Mouse (Mus musculus): Measurements from ENCODE around the gene Elf2. TPM values are rescaled to one million over a fixed set of nuclear protein-coding genes. Genes with fewer than 3 reads are reported as not detected.

Gene Elf2
- total and polyA plus RNA-seq, 3 experiments = 31.2 to 41.2 (median 32.2) TPM

GRCm38 (mm10) chr3:51353325-51354033 lies 13.0 kb upstream of the Elf2 start:
- H3K27ac ChIP-seq (ENCODE audit: insufficient read depth, low read depth) = no peak overlapping the region
- TF ChIP-seq RCOR1 (conservative IDR thresholded peaks at IDR 0.05; ENCODE audit: low read depth, low read length) = no peak
- TF ChIP-seq ETS1 (conservative IDR thresholded peaks at IDR 0.05; ENCODE audit: low read depth, low read length) = no peak
- no peak for TF ChIP-seq ZKSCAN1 (IDR thresholded peaks at IDR 0.05; ENCODE audit: borderline replicate concordance, low read depth, low read length)
- no peak for TF ChIP-seq NELFE (IDR thresholded peaks at IDR 0.05; ENCODE audit: low read depth, low read length)
- no peak for TF ChIP-seq MXI1 (IDR thresholded peaks at IDR 0.05; ENCODE audit: low read depth, low read length)
- TF ChIP-seq ZMIZ1 (IDR thresholded peaks at IDR 0.05; ENCODE audit: low read depth, low read length) = no peak
- TF ChIP-seq EP300 (IDR thresholded peaks at IDR 0.05; ENCODE audit: low read length) = no peak
- no peak for TF ChIP-seq POLR2A (IDR thresholded peaks at IDR 0.05; ENCODE audit: low read depth, low read length)
- TF ChIP-seq POLR2AphosphoS2 (IDR thresholded peaks at IDR 0.05; ENCODE audit: low read depth, low read length) = no peak
- no peak for TF ChIP-seq ELF1 (IDR thresholded peaks at IDR 0.05; ENCODE audit: low read depth, low read length)
- no peak for TF ChIP-seq MAFK (IDR thresholded peaks at IDR 0.05; ENCODE audit: insufficient replicate concordance, low read length)
- peak; percentile 74 to 92 for TF ChIP-seq CTCF (conservative IDR thresholded peaks at IDR 0.05 in 1 of 2, IDR thresholded peaks at IDR 0.05 in 1 of 2; ENCODE audit: low read depth in 2 of 2, low read length in 2 of 2)
- no peak for TF ChIP-seq KAT2A (IDR thresholded peaks at IDR 0.05; ENCODE audit: insufficient replicate concordance, low read length)
- peak; percentile 48 for TF ChIP-seq ZNF384 (IDR thresholded peaks at IDR 0.05; ENCODE audit: low read depth, low read length)
- TF ChIP-seq E2F4 (IDR thresholded peaks at IDR 0.05; ENCODE audit: insufficient replicate concordance, low read depth, low read length) = no peak
- TF ChIP-seq USF2 (conservative IDR thresholded peaks at IDR 0.05; ENCODE audit: low read depth, low read length) = no peak
- TF ChIP-seq JUN (IDR thresholded peaks at IDR 0.05; ENCODE audit: insufficient read depth, low read depth, low read length) = no peak
- no peak for TF ChIP-seq NRF1 (IDR thresholded peaks at IDR 0.05; ENCODE audit: low read depth, low read length)
- TF ChIP-seq CHD1 (IDR thresholded peaks at IDR 0.05; ENCODE audit: low read depth, low read length) = no peak
- TF ChIP-seq HCFC1 (IDR thresholded peaks at IDR 0.05; ENCODE audit: low read depth, low read length) = no peak
- TF ChIP-seq TCF12 (IDR thresholded peaks at IDR 0.05; ENCODE audit: low read depth, low read length) = no peak
- TF ChIP-seq IRF4 (IDR thresholded peaks at IDR 0.05; ENCODE audit: low read depth, low read length) = 0 out of 2 replicates have a peak, but pooled peaks have one; percentile 12
- no peak for TF ChIP-seq MEF2A (IDR thresholded peaks at IDR 0.05; ENCODE audit: borderline replicate concordance, low read depth, low read length)
- TF ChIP-seq RAD21 (IDR thresholded peaks at IDR 0.05; ENCODE audit: low read depth, low read length) = peak; percentile 78
- no peak for TF ChIP-seq SIN3A (IDR thresholded peaks at IDR 0.05; ENCODE audit: low read length)
- no peak for TF ChIP-seq MAX (IDR thresholded peaks at IDR 0.05; ENCODE audit: low read length)
- no peak for TF ChIP-seq CHD2 (IDR thresholded peaks at IDR 0.05; ENCODE audit: low read length)
- no peak for TF ChIP-seq UBTF (IDR thresholded peaks at IDR 0.05; ENCODE audit: low read depth, low read length)
- peak; percentile 90 for TF ChIP-seq SMC3 (IDR thresholded peaks at IDR 0.05; ENCODE audit: low read depth, low read length)
- TF ChIP-seq GABPA (IDR thresholded peaks at IDR 0.05; ENCODE audit: insufficient replicate concordance, low read depth, low read length) = no peak
- TF ChIP-seq USF1 (IDR thresholded peaks at IDR 0.05; ENCODE audit: low read depth, low read length) = no peak
- no peak for TF ChIP-seq JUND (conservative IDR thresholded peaks at IDR 0.05; ENCODE audit: low read depth, low read length)
- no peak for TF ChIP-seq MYC (IDR thresholded peaks at IDR 0.05; ENCODE audit: low read depth, low read length)
- peak; percentile 51 for TF ChIP-seq ZC3H11A (IDR thresholded peaks at IDR 0.05; ENCODE audit: low read depth, low read length)
- TF ChIP-seq PAX5 (IDR thresholded peaks at IDR 0.05; ENCODE audit: low read length) = no peak
- TF ChIP-seq TBP (conservative IDR thresholded peaks at IDR 0.05; ENCODE audit: low read depth, low read length) = no peak
- no peak for TF ChIP-seq MAZ (IDR thresholded peaks at IDR 0.05; ENCODE audit: low read depth, low read length)
- no peak for TF ChIP-seq BHLHE40 (IDR thresholded peaks at IDR 0.05; ENCODE audit: low read depth, low read length)
- H3K9ac ChIP-seq (ENCODE audit: insufficient read depth, low read depth) = no peak overlapping the region
- H3K36me3 ChIP-seq (replicated peaks in 1 of 2; ENCODE audit: control insufficient read depth in 1 of 2, insufficient read depth in 1 of 2, low read length in 1 of 2) = no peaks in the 10 kb centered on the region
- H3K4me2 ChIP-seq (ENCODE audit: insufficient read depth, low read depth, poor library complexity, severe bottlenecking) = no peak overlapping the region
- no peaks in the 10 kb centered on the region for H3K9me3 ChIP-seq (replicated peaks; ENCODE audit: low read length)
- peaks cover 4% of the 10 kb centered on the region in 2 experiments for H3K4me1 ChIP-seq (ENCODE audit: control insufficient read depth in 1 of 2, insufficient read depth in 2 of 2)
- DNase-seq (ENCODE audit: extremely low read depth) = no peak
- H3K79me2 ChIP-seq (replicated peaks; ENCODE audit: control insufficient read depth, extremely low read depth, insufficient read depth, poor library complexity, severe bottlenecking) = no peaks in the 10 kb centered on the region
- peaks cover 3% of the 10 kb centered on the region for H3K27me3 ChIP-seq (replicated peaks)
- no peak overlapping the region for H3K4me3 ChIP-seq (replicated peaks in 1 of 3; ENCODE audit: low read depth in 2 of 3, low read length in 2 of 3, poor library complexity in 1 of 3)
- dilution Hi-C loops (cut with MboI; ENCODE audit: extremely low pct_ligation_motif_present, extremely low pct_unique_long_range_greater_than_20kb, low sequenced_read_pairs) (no loop called here), in situ Hi-C loops (cut with MboI; ENCODE audit: low pct_ligation_motif_present, low pct_unique_long_range_greater_than_20kb, low sequenced_read_pairs) (loop anchor here (10.0 kb wide), 1 partner anchor 69 kb away; no protein-coding TSS in a partner anchor)
